In the genomic region with DNA sequence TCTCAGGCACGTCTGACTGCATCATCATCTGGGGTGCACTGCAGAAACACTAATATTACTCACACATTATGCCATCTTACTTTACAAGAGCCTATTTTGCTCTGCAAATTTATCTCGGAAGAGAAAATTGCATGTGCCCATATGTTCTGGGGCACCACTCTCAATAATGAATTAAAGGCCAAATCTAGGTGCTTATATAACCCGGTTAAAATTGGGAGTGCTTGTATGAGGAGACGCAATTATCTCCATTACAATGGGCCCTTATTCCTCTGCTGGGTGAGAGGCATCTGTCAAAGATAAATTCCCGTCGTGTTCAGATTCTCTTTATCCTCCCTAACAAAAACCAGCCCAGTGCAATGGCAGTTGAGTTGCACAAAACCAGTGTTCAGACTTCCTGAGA, we compare ENCODE assay signal across 14 mouse cellular contexts. TPM values are rescaled to one million over a fixed set of nuclear protein-coding genes. Genes with fewer than 3 reads are reported as not detected.
DNase-seq lines count a peak whose midpoint lies in the region; ATAC-seq and TF ChIP-seq lines count a peak whose summit lies in the region.
"Had no signal": no experiment of that assay in that cellular context is flagged by ENCODE, and none has a peak within 500 bp of the region (broad histone marks: within the 10 kb centered on the region; RNA-seq: fewer than 3 reads in every experiment).

No protein-coding gene starts in this region.

- H3K4me1 ChIP-seq in heart, embryonic 15.5 days (replicated peaks) = peaks cover 12% of the 10 kb centered on the region
- peaks cover 8% of the 10 kb centered on the region; the same call in 1 of the 2 replicates for H3K4me1 ChIP-seq in lung, postnatal 0 days (ENCODE audit: insufficient read depth, low read depth, low read length)
- H3K4me1 ChIP-seq in hindbrain, embryonic 12.5 days = peaks cover 27% of the 10 kb centered on the region
- 0 out of 2 replicates have a peak, but pooled peaks cover 5% of the 10 kb centered on the region for H3K4me1 ChIP-seq in neural tube, embryonic 15.5 days

- no peak for TF ChIP-seq EP300 in lung, postnatal 0 days (IDR thresholded peaks at IDR 0.05)

- DNase-seq in heart, adult 18-20 months = no peak
- DNase-seq in lung, postnatal 0 days (ENCODE audit: low spot score) = no peak
- DNase-seq in lung, postnatal 4 days = no peak
- DNase-seq in urinary bladder, adult 2 months (ENCODE audit: low spot score) = no peak
- no peak for DNase-seq in left cerebral cortex, adult 8-10 months (ENCODE audit: low spot score in 2 of 2)
- DNase-seq: right cerebral cortex, postnatal 14 days; thymus, postnatal 25 days had no signal

- H3K4me3 ChIP-seq in heart, embryonic 15.5 days = no peak overlapping the region
- H3K4me3 ChIP-seq in lung, postnatal 0 days (ENCODE audit: low read depth, low read length) = no peak overlapping the region
- H3K4me3 ChIP-seq in hindbrain, embryonic 12.5 days = no peak overlapping the region
- H3K4me3 ChIP-seq in neural tube, embryonic 15.5 days (replicated peaks) = no peak overlapping the region

- no peak for TF ChIP-seq CTCF in lung, postnatal 0 days (IDR thresholded peaks at IDR 0.05)

- H3K36me3 ChIP-seq in heart, embryonic 15.5 days = no peaks in the 10 kb centered on the region
- H3K36me3 ChIP-seq in lung, postnatal 0 days (ENCODE audit: insufficient read depth, low read length) = no peaks in the 10 kb centered on the region
- H3K36me3 ChIP-seq in hindbrain, embryonic 12.5 days = no peaks in the 10 kb centered on the region
- no peaks in the 10 kb centered on the region for H3K36me3 ChIP-seq in neural tube, embryonic 15.5 days

- H3K4me2 ChIP-seq in heart, embryonic 15.5 days = no peak overlapping the region
- H3K4me2 ChIP-seq in lung, postnatal 0 days (replicated peaks; ENCODE audit: low read depth, low read length) = no peak overlapping the region
- H3K4me2 ChIP-seq in hindbrain, embryonic 12.5 days (replicated peaks) = no peak overlapping the region
- H3K4me2 ChIP-seq in neural tube, embryonic 15.5 days = no peak overlapping the region

- H3K9ac ChIP-seq in heart, embryonic 15.5 days = no peak overlapping the region
- H3K9ac ChIP-seq in lung, postnatal 0 days (replicated peaks; ENCODE audit: low read depth) = no peak overlapping the region
- no peak overlapping the region for H3K9ac ChIP-seq in hindbrain, embryonic 12.5 days
- H3K9ac ChIP-seq in neural tube, embryonic 15.5 days (replicated peaks) = no peak overlapping the region

- H3K27ac ChIP-seq in heart, embryonic 15.5 days = peak overlapping the region; percentile 45
- peak overlapping the region; percentile 33; the same call in 1 of the 2 replicates for H3K27ac ChIP-seq in lung, postnatal 0 days (ENCODE audit: low read length)
- peak overlapping the region; percentile 77 for H3K27ac ChIP-seq in hindbrain, embryonic 12.5 days
- H3K27ac ChIP-seq in neural tube, embryonic 15.5 days (replicated peaks) = 0 out of 2 replicates have a peak overlapping the region, but pooled peaks have one; percentile 3

- no peak for ATAC-seq in heart, embryonic 15.5 days (replicated peaks; ENCODE audit: insufficient number of reproducible peaks, insufficient read depth, low FRiP score, low read depth)
- ATAC-seq in lung, postnatal 0 days = no peak
- ATAC-seq in hindbrain, embryonic 12.5 days (ENCODE audit: low FRiP score) = no peak
- no peak for ATAC-seq in neural tube, embryonic 15.5 days (ENCODE audit: low FRiP score)
- ATAC-seq: activated CD4-positive, CD25-positive, alpha-beta regulatory T cell, adult 4 months had no signal

- H3K9me3 ChIP-seq in heart, embryonic 15.5 days (replicated peaks) = no peaks in the 10 kb centered on the region
- H3K9me3 ChIP-seq in lung, postnatal 0 days (ENCODE audit: low read length) = no peaks in the 10 kb centered on the region
- H3K9me3 ChIP-seq in hindbrain, embryonic 12.5 days (replicated peaks) = no peaks in the 10 kb centered on the region
- no peaks in the 10 kb centered on the region for H3K9me3 ChIP-seq in neural tube, embryonic 15.5 days (replicated peaks)

- no peaks in the 10 kb centered on the region for H3K27me3 ChIP-seq in heart, embryonic 15.5 days
- no peaks in the 10 kb centered on the region for H3K27me3 ChIP-seq in lung, postnatal 0 days (replicated peaks; ENCODE audit: insufficient read depth, low read length)
- H3K27me3 ChIP-seq in hindbrain, embryonic 12.5 days = no peaks in the 10 kb centered on the region
- H3K27me3 ChIP-seq in neural tube, embryonic 15.5 days (replicated peaks) = no peaks in the 10 kb centered on the region
- H3K27me3 ChIP-seq: CH12.LX had no signal

- WGBS in heart, embryonic 15.5 days = 35% methylated on average over 6 of the region's 6 CpGs
- WGBS in lung, postnatal 0 days = 52% methylated on average over 6 of the region's 6 CpGs
- 41% methylated on average over 6 of the region's 6 CpGs for WGBS in hindbrain, embryonic 12.5 days
- 26% methylated on average over 6 of the region's 6 CpGs for WGBS in neural tube, embryonic 15.5 days

RNA-seq across cellular contexts. Expression of a gene that starts 25.8 kb away (rescaled TPM):
- 3.2 and 5.0 TPM in 2 replicates for polyA plus RNA-seq in heart, embryonic 15.5 days (2015; fragmentation: Nextera tagmentation; extraction: Ambion mirVana)
- not detected for total RNA-seq in heart, adult 18-20 months (2021)
- polyA plus RNA-seq in lung, postnatal 0 days (2015; fragmentation: Nextera tagmentation; extraction: Ambion mirVana) = 8.8 and 11.2 TPM in 2 replicates
- 0.30 and 0.34 TPM in 2 replicates for polyA plus RNA-seq in hindbrain, embryonic 12.5 days (2016; fragmentation: Nextera tagmentation; extraction: Ambion mirVana)
- polyA plus RNA-seq in neural tube, embryonic 15.5 days (2015; fragmentation: Nextera tagmentation; extraction: Ambion mirVana) = 0.50 and 7.6 TPM in 2 replicates
- polyA plus RNA-seq in urinary bladder, adult 2 months (2012; rRNA removed) = 0.15 and 0.47 TPM in 2 replicates
- not detected for total RNA-seq in left cerebral cortex, adult 8-10 months (2022)
- total RNA-seq: CH12.LX; granulocyte monocyte progenitor cell, adult 5-6 weeks; left cerebral cortex, postnatal 10 days had no signal
- polyA plus RNA-seq: activated CD4-positive, CD25-positive, alpha-beta regulatory T cell, adult 4 months had no signal

RNA-seq across cellular contexts. Expression of a gene that starts 28.8 kb away (rescaled TPM):
- 9.3 and 10.0 TPM in 2 replicates for polyA plus RNA-seq in heart, embryonic 15.5 days (2015; fragmentation: Nextera tagmentation; extraction: Ambion mirVana)
- 1 to 10 TPM; 1.3 to 1.5 TPM for total RNA-seq in heart, adult 18-20 months (2021)
- 6.1 and 6.3 TPM in 2 replicates for polyA plus RNA-seq in lung, postnatal 0 days (2015; fragmentation: Nextera tagmentation; extraction: Ambion mirVana)
- 20.5 and 21.9 TPM in 2 replicates for polyA plus RNA-seq in hindbrain, embryonic 12.5 days (2016; fragmentation: Nextera tagmentation; extraction: Ambion mirVana)
- 10.7 and 11.6 TPM in 2 replicates for polyA plus RNA-seq in neural tube, embryonic 15.5 days (2015; fragmentation: Nextera tagmentation; extraction: Ambion mirVana)
- 5.7 and 7.1 TPM in 2 replicates for polyA plus RNA-seq in urinary bladder, adult 2 months (2012; rRNA removed)
- 1 to 10 TPM; 4.9 to 6.6 (median 6.1) TPM for total RNA-seq in left cerebral cortex, adult 8-10 months (2022)

RNA-seq across cellular contexts. Expression of a gene that starts 54.0 kb away (rescaled TPM):
- polyA plus RNA-seq in heart, embryonic 15.5 days (2015; fragmentation: Nextera tagmentation; extraction: Ambion mirVana) = 0.32 and 0.58 TPM in 2 replicates
- total RNA-seq in heart, adult 18-20 months (2021) = not detected
- polyA plus RNA-seq in lung, postnatal 0 days (2015; fragmentation: Nextera tagmentation; extraction: Ambion mirVana) = not detected in 2 replicates
- 0.10 TPM in 1 of 2 replicates, not detected in the other for polyA plus RNA-seq in hindbrain, embryonic 12.5 days (2016; fragmentation: Nextera tagmentation; extraction: Ambion mirVana)
- polyA plus RNA-seq in neural tube, embryonic 15.5 days (2015; fragmentation: Nextera tagmentation; extraction: Ambion mirVana) = 0.11 TPM in 1 of 2 replicates, not detected in the other
- polyA plus RNA-seq in urinary bladder, adult 2 months (2012; rRNA removed) = 0.03 TPM in 1 of 2 replicates, not detected in the other
- not detected for total RNA-seq in left cerebral cortex, adult 8-10 months (2022)
- total RNA-seq: CH12.LX; granulocyte monocyte progenitor cell, adult 5-6 weeks; left cerebral cortex, postnatal 10 days had no signal
- polyA plus RNA-seq: activated CD4-positive, CD25-positive, alpha-beta regulatory T cell, adult 4 months had no signal

RNA-seq across cellular contexts. Expression of a gene that starts 58.6 kb away (rescaled TPM):
- 1,527 and 1,993 TPM in 2 replicates for polyA plus RNA-seq in heart, embryonic 15.5 days (2015; fragmentation: Nextera tagmentation; extraction: Ambion mirVana)
- total RNA-seq in heart, adult 18-20 months (2021) = 1 to 10 TPM; 5.4 to 6.8 TPM
- polyA plus RNA-seq in lung, postnatal 0 days (2015; fragmentation: Nextera tagmentation; extraction: Ambion mirVana) = 436 and 472 TPM in 2 replicates
- polyA plus RNA-seq in hindbrain, embryonic 12.5 days (2016; fragmentation: Nextera tagmentation; extraction: Ambion mirVana) = 763 and 927 TPM in 2 replicates
- 378 and 417 TPM in 2 replicates for polyA plus RNA-seq in neural tube, embryonic 15.5 days (2015; fragmentation: Nextera tagmentation; extraction: Ambion mirVana)
- polyA plus RNA-seq in urinary bladder, adult 2 months (2012; rRNA removed) = 4.7 and 5.1 TPM in 2 replicates
- total RNA-seq in left cerebral cortex, adult 8-10 months (2022) = 100 to 1,000 TPM in 1 of 4 experiments, 10 to 100 TPM in 3; 66.1 to 109 (median 76.2) TPM
- total RNA-seq: granulocyte monocyte progenitor cell, adult 5-6 weeks had no signal

Comparison
In these comparisons a context has a peak if more than half of its experiments do, and no peak if none do; other contexts are left out.
1. H3K27ac ChIP-seq: peak in every context shown above with its lines; median percentile 77 in hindbrain, embryonic 12.5 days; 45 in heart, embryonic 15.5 days; 33 in lung, postnatal 0 days; 3 in neural tube, embryonic 15.5 days.